Mouse (Mus musculus): ENCODE data around the gene Aacs. TPM values are rescaled to one million over a fixed set of nuclear protein-coding genes. Genes with fewer than 3 reads are reported as not detected.

Aacs gene
- total and polyA plus RNA-seq, 3 experiments, result 21.3 to 48.8 (median 39.8) TPM

DNA sequence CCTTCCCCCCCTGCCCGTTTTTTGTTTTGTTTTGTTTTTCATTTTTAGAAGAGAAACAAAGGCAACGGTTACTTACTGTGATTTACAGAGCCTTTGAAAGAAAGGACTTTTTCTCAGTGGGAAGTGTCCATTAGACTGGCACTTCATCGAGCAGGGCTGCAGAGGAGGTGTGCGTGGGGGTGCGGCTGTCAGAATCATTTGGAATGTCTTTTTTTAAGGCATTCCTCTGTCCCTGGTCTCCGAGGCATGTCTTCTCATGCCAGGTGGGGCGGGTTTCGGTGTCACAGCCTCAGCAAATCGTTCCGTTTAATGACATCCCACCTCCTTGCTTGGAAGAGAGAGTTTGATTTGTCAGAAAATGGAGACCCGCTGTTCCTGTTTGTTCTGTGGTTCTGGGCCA, 29.1 kb downstream of the Aacs start:
- TF ChIP-seq ZKSCAN1 (IDR thresholded peaks at IDR 0.05; ENCODE audit: borderline replicate concordance, low read depth, low read length), result no peak
- TF ChIP-seq NELFE (IDR thresholded peaks at IDR 0.05; ENCODE audit: low read depth, low read length), result no peak
- TF ChIP-seq MEF2A (IDR thresholded peaks at IDR 0.05; ENCODE audit: borderline replicate concordance, low read depth, low read length), result no peak
- no peak for TF ChIP-seq USF1 (IDR thresholded peaks at IDR 0.05; ENCODE audit: low read depth, low read length)
- no peak for TF ChIP-seq MAFK (IDR thresholded peaks at IDR 0.05; ENCODE audit: insufficient replicate concordance, low read length)
- no peak for TF ChIP-seq ZC3H11A (IDR thresholded peaks at IDR 0.05; ENCODE audit: low read depth, low read length)
- TF ChIP-seq GABPA (IDR thresholded peaks at IDR 0.05; ENCODE audit: insufficient replicate concordance, low read depth, low read length), result no peak
- TF ChIP-seq SIN3A (IDR thresholded peaks at IDR 0.05; ENCODE audit: low read length), result no peak
- TF ChIP-seq POLR2AphosphoS2 (IDR thresholded peaks at IDR 0.05; ENCODE audit: low read depth, low read length), result no peak
- no peak for TF ChIP-seq CHD2 (IDR thresholded peaks at IDR 0.05; ENCODE audit: low read length)
- TF ChIP-seq MXI1 (IDR thresholded peaks at IDR 0.05; ENCODE audit: low read depth, low read length), result no peak
- TF ChIP-seq CHD1 (IDR thresholded peaks at IDR 0.05; ENCODE audit: low read depth, low read length), result no peak
- no peak for TF ChIP-seq JUND (conservative IDR thresholded peaks at IDR 0.05; ENCODE audit: low read depth, low read length)
- TF ChIP-seq USF2 (conservative IDR thresholded peaks at IDR 0.05; ENCODE audit: low read depth, low read length), result no peak
- no peak for TF ChIP-seq NRF1 (IDR thresholded peaks at IDR 0.05; ENCODE audit: low read depth, low read length)
- TF ChIP-seq MYC (IDR thresholded peaks at IDR 0.05; ENCODE audit: low read depth, low read length), result no peak
- TF ChIP-seq BHLHE40 (IDR thresholded peaks at IDR 0.05; ENCODE audit: low read depth, low read length), result no peak
- TF ChIP-seq HCFC1 (IDR thresholded peaks at IDR 0.05; ENCODE audit: low read depth, low read length), result no peak
- Histone ChIP-seq H3K4me1 (ENCODE audit: control insufficient read depth in 1 of 2, insufficient read depth in 2 of 2) (no peaks in the 10 kb centered on the region), H3K4me3 (replicated peaks in 1 of 3; ENCODE audit: low read depth in 2 of 3, low read length in 2 of 3, poor library complexity in 1 of 3) (no peak overlapping the region), H3K9me3 (replicated peaks; ENCODE audit: low read length) (peaks cover 2% of the 10 kb centered on the region), H3K9ac (ENCODE audit: insufficient read depth, low read depth) (no peak overlapping the region), H3K27ac (ENCODE audit: insufficient read depth, low read depth) (no peak overlapping the region), H3K36me3 (replicated peaks in 1 of 2; ENCODE audit: control insufficient read depth in 1 of 2, insufficient read depth in 1 of 2, low read length in 1 of 2) (peaks cover 36 to 88% of the 10 kb centered on the region in 2 experiments), H3K79me2 (replicated peaks; ENCODE audit: control insufficient read depth, extremely low read depth, insufficient read depth, poor library complexity, severe bottlenecking) (no peaks in the 10 kb centered on the region), H3K27me3 (replicated peaks) (no peaks in the 10 kb centered on the region), H3K4me2 (ENCODE audit: insufficient read depth, low read depth, poor library complexity, severe bottlenecking) (no peak overlapping the region)
- in situ Hi-C loops (cut with MboI; ENCODE audit: low pct_ligation_motif_present, low pct_unique_long_range_greater_than_20kb, low sequenced_read_pairs), result no loop called here
- DNase-seq (ENCODE audit: extremely low read depth), result no peak
- dilution Hi-C loops (cut with MboI; ENCODE audit: extremely low pct_ligation_motif_present, extremely low pct_unique_long_range_greater_than_20kb, low sequenced_read_pairs), result no loop called here

DNA sequence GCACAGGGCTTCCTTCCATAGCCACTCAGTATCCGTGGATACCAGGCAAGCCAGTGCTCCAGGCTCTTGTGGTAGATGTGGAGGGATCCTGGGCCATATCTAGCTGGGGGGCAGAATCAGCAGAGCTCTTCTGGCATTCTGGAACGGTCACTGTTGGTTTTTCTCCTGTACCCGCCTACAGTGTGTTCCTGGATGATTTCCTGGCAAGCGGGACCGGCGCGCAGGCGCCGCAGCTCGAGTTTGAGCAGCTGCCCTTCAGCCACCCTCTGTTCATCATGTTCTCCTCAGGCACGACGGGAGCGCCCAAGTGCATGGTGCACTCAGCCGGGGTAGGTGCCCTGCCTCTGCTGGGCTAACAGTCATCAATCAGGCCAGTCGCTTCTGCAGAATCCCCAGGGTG, 30.4 kb downstream of the Aacs start:
- in situ Hi-C loops (cut with MboI; ENCODE audit: low pct_ligation_motif_present, low pct_unique_long_range_greater_than_20kb, low sequenced_read_pairs) (no loop called here), dilution Hi-C loops (cut with MboI; ENCODE audit: extremely low pct_ligation_motif_present, extremely low pct_unique_long_range_greater_than_20kb, low sequenced_read_pairs) (no loop called here)
- no peak overlapping the region for H3K9ac ChIP-seq (ENCODE audit: insufficient read depth, low read depth)
- H3K27ac ChIP-seq (ENCODE audit: insufficient read depth, low read depth), result no peak overlapping the region
- H3K4me3 ChIP-seq (replicated peaks in 1 of 3; ENCODE audit: low read depth in 2 of 3, low read length in 2 of 3, poor library complexity in 1 of 3), result no peak overlapping the region
- TF ChIP-seq CHD1 (IDR thresholded peaks at IDR 0.05; ENCODE audit: low read depth, low read length) (no peak), ELF1 (IDR thresholded peaks at IDR 0.05; ENCODE audit: low read depth, low read length) (no peak), JUN (IDR thresholded peaks at IDR 0.05; ENCODE audit: insufficient read depth, low read depth, low read length) (no peak), CHD2 (IDR thresholded peaks at IDR 0.05; ENCODE audit: low read length) (no peak), MEF2A (IDR thresholded peaks at IDR 0.05; ENCODE audit: borderline replicate concordance, low read depth, low read length) (no peak), MAFK (IDR thresholded peaks at IDR 0.05; ENCODE audit: insufficient replicate concordance, low read length) (no peak), MAX (IDR thresholded peaks at IDR 0.05; ENCODE audit: low read length) (no peak), USF1 (IDR thresholded peaks at IDR 0.05; ENCODE audit: low read depth, low read length) (no peak), E2F4 (IDR thresholded peaks at IDR 0.05; ENCODE audit: insufficient replicate concordance, low read depth, low read length) (no peak), HCFC1 (IDR thresholded peaks at IDR 0.05; ENCODE audit: low read depth, low read length) (no peak), ETS1 (conservative IDR thresholded peaks at IDR 0.05; ENCODE audit: low read depth, low read length) (no peak), NRF1 (IDR thresholded peaks at IDR 0.05; ENCODE audit: low read depth, low read length) (no peak), POLR2AphosphoS2 (IDR thresholded peaks at IDR 0.05; ENCODE audit: low read depth, low read length) (no peak), USF2 (conservative IDR thresholded peaks at IDR 0.05; ENCODE audit: low read depth, low read length) (no peak), CTCF (conservative IDR thresholded peaks at IDR 0.05 in 1 of 2, IDR thresholded peaks at IDR 0.05 in 1 of 2; ENCODE audit: low read depth in 2 of 2, low read length in 2 of 2) (no peak), KAT2A (IDR thresholded peaks at IDR 0.05; ENCODE audit: insufficient replicate concordance, low read length) (no peak)
- peaks cover 2% of the 10 kb centered on the region for H3K9me3 ChIP-seq (replicated peaks; ENCODE audit: low read length)
- no peaks in the 10 kb centered on the region for H3K27me3 ChIP-seq (replicated peaks)
- peaks cover 40 to 88% of the 10 kb centered on the region in 2 experiments for H3K36me3 ChIP-seq (replicated peaks in 1 of 2; ENCODE audit: control insufficient read depth in 1 of 2, insufficient read depth in 1 of 2, low read length in 1 of 2)
- no peaks in the 10 kb centered on the region for H3K4me1 ChIP-seq (ENCODE audit: control insufficient read depth in 1 of 2, insufficient read depth in 2 of 2)
- DNase-seq (ENCODE audit: extremely low read depth), result no peak
- no peak overlapping the region for H3K4me2 ChIP-seq (ENCODE audit: insufficient read depth, low read depth, poor library complexity, severe bottlenecking)
- no peaks in the 10 kb centered on the region for H3K79me2 ChIP-seq (replicated peaks; ENCODE audit: control insufficient read depth, extremely low read depth, insufficient read depth, poor library complexity, severe bottlenecking)
